Mouse (Mus musculus) forebrain, embryonic 10.5 days (tissue): ENCODE results near the gene Rnf224. TPM values are rescaled to one million over a fixed set of nuclear protein-coding genes. Genes with fewer than 3 reads are reported as not detected.

Source experiments
- DNase-seq: peaks from one replicate; pipeline ENCODE4 v3.0.0-alpha.2; 2017; ENCODE audit warnings: low spot score; ENCODE audit errors: extremely low spot score
- H3K27ac ChIP-seq: fragments of 300-500 bp; sonication (generic); 2 replicates; pipeline ENCODE4 v1.5.1; 2016; ENCODE audit warnings: mild to moderate bottlenecking
- H3K27me3 ChIP-seq: fragments of 300-500 bp; sonication (generic); 2 replicates; pipeline ENCODE4 v1.6.1; 2016; ENCODE audit warnings: mild to moderate bottlenecking; ENCODE audit not compliant: poor library complexity, severe bottlenecking
- H3K36me3 ChIP-seq: fragments of 300-500 bp; sonication (generic); replicated peaks from 2 replicates; pipeline ENCODE4 v1.6.1; 2016; ENCODE audit warnings: mild to moderate bottlenecking, moderate library complexity
- H3K4me1 ChIP-seq: fragments of 300-500 bp; sonication (generic); 2 replicates; pipeline ENCODE4 v1.6.1; 2016
- H3K4me3 ChIP-seq: fragments of 300-500 bp; sonication (generic); 2 replicates; pipeline ENCODE4 v1.5.1; 2016; ENCODE audit warnings: mild to moderate bottlenecking, moderate library complexity
- H3K9me3 ChIP-seq: fragments of 300-500 bp; sonication (generic); 2 replicates; pipeline ENCODE4 v1.6.1; 2016; ENCODE audit warnings: mild to moderate bottlenecking, moderate library complexity
- WGBS: fragments of 180-500 bp; shearing (Covaris S2); methylation state at CpG from one replicate; pipeline ENCODE4 v1.1.7; 2016; 5-methylcytosine and 5-hydroxymethylcytosine counted together
- polyA plus RNA-seq: library from polyadenylated mRNA; unstranded; fragments of >200 nt; fragmentation: Nextera tagmentation; extraction: Ambion mirVana; gene quantifications from 2 replicates; pipeline ENCODE4 v1.2.1, GENCODE M21; 2016

The Rnf224 gene
- polyA plus RNA-seq, 1 experiment from 2014 or later: not detected

DNA sequence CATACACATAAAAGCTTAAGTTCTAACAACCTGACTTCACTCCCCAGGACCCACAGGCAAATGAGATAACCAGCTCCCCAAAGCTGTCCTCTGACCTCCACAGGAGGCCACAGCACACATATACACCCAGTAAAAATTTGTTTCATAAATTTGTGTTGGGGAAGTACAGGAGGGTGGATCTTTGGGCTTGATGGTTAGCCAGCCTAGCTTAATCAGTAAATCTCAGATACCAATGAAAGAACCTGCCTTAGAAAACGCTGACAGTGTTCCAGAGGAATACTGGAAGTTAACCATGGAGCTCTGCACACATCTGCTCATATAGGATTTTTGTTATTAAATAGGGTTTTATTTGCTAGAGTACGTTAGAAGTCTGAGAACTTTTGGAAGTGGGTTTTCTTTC is 18.9 kb downstream of the Rnf224 start:
- 63% methylated on average over 2 of the region's 2 CpGs for WGBS
- no peak for DNase-seq
- peaks cover 9% of the 10 kb centered on the region for H3K4me1 ChIP-seq

DNA sequence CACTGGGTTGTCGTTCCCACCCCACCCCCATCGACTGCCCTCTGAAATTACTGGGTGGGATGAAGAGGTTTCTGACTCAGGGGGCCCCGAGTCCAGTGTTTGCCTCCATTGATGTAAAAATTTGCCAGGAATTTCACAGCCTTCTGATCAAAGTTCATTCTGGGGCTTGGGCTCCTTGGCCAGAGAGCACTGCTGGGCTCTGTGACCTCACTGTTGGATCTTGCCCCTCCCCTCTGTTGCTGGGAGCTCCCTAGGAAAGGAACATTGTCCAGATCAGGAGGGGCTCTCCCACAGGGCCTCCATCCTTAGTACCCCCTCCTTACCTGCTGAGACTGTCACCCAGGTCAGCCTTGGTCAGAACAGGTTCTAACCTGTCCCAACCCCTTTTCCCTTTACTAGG is 22.1 kb downstream of the Rnf224 start, which contains the start of gene Stpg3:
Gene Stpg3, minus strand, starts transcription at position 194 of the 400 bp plus-strand sequence.
- 80% methylated on average over 3 of the region's 3 CpGs for WGBS
- H3K27ac ChIP-seq: no peak within 1 kb of the TSS
- H3K27me3 ChIP-seq: peaks cover 22% of the 10 kb centered on the region
- H3K9me3 ChIP-seq: no peaks in the 10 kb centered on the region
- H3K36me3 ChIP-seq: peaks cover 4% of the 10 kb centered on the region; the same call in 1 of the 2 replicates
- H3K4me3 ChIP-seq: peak within 1 kb of the TSS; percentile 2; the same call in 1 of the 2 replicates
- no peak for DNase-seq
- H3K4me1 ChIP-seq: peaks cover 26% of the 10 kb centered on the region

More for the DNA sequence above, 18.9 kb downstream of the Rnf224 start:
- Histone ChIP-seq H3K36me3 (peaks cover 15% of the 10 kb centered on the region), H3K27me3 (peaks cover 16% of the 10 kb centered on the region; the same call in 1 of the 2 replicates), H3K9me3 (no peaks in the 10 kb centered on the region), H3K4me3 (no peak overlapping the region), H3K27ac (no peak overlapping the region)

DNA sequence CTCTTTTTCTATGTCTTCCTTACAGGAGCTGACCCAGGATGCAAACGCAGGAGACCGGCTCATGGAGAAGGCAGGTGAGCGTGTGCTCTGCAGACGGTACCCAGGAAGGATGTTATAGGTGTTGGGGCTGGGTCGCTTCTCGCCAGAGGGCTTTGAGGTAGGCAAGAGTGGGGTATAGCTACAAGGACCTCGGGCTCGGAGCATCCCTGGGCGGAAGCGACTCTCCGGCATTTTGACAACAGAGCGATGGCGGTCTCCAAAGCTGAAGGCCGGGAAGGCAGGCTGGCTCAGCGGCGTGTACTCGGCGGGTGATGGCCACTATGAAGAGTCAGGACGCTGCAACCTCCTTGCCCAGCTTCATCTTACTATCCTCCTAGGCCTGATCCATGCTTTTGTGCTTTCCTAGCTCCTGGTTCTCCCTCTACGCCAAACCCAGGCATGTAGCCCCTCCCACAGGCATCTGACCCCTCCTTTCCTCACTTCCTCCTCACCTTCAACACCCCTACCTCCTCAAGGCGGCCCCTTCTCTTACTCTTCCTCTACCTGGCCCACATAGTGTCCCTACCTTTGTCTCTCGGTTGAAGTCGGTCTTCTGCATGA is 23.2 kb downstream of the Rnf224 start:
- Histone ChIP-seq H3K4me1 (peaks cover 26% of the 10 kb centered on the region), H3K36me3 (peaks cover 14% of the 10 kb centered on the region), H3K4me3 (peak overlapping the region; percentile 2; the same call in 1 of the 2 replicates), H3K27me3 (peaks cover 22% of the 10 kb centered on the region), H3K9me3 (no peaks in the 10 kb centered on the region), H3K27ac (no peak overlapping the region)
- 67% methylated on average over 23 of the region's 23 CpGs for WGBS
- no peak for DNase-seq

DNA sequence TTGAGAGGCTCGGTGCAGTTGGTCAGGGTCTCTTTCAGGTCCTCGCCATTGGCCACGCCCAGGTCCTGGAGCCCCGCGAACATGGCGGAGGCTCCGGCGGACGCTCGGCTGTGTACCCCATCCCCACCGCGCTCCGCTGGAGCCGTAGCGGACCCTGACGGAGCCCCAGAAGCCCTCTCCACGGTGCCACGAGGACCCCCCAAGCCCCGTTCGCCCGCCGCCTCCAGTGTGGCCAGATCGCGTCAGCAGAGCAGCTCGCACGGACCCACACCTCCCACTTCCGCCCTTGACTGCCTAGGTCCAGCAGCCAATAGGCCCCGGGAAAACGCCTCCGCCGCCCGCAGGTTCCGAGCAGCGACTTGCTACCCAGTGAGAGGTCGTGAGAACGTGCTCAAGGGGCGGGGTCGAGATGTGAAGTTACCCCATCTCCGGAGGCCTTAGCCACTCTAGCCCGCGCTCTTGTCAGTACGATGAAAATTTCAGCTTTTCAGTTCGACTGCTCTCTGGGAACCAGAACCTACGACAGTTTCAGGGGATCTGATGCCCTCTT is 25.4 kb downstream of the Rnf224 start, which contains the start of gene Nelfb:
Gene Nelfb, minus strand, starts transcription at position 369 of the 550 bp plus-strand sequence.
- DNase-seq: peak; percentile 95
- Histone ChIP-seq H3K4me3 (peak within 1 kb of the TSS; percentile 95), H3K27me3 (peaks cover 22% of the 10 kb centered on the region), H3K36me3 (peaks cover 35% of the 10 kb centered on the region), H3K4me1 (peaks cover 26% of the 10 kb centered on the region), H3K9me3 (no peaks in the 10 kb centered on the region), H3K27ac (peak within 1 kb of the TSS; percentile 99)
- under 1% methylated on average over 44 of the region's 44 CpGs for WGBS

DNA sequence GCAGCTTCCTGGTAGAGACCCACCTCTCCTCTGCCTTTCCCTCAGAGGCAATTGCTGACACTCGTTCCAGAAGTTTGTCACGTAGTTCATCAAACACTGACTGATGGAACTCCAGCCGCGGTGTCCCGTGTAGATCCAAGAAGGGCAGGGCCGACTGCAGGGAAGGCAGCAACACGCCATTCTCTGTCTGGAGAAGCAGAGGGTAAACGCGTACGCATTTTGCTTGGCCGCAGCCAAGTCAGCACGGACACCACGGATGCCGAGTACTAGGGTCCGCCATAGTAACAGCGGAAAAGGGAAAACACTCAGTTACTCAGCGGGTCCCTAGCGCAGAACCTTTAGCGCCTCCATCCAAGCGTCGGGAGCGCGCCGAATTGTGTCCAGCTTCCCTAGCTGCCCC is 25.9 kb downstream of the Rnf224 start:
- Histone ChIP-seq H3K27ac (peak overlapping the region; percentile 99), H3K36me3 (peaks cover 40% of the 10 kb centered on the region), H3K27me3 (peaks cover 22% of the 10 kb centered on the region), H3K4me3 (peak overlapping the region; percentile 95), H3K4me1 (peaks cover 26% of the 10 kb centered on the region), H3K9me3 (no peaks in the 10 kb centered on the region)
- no peak for DNase-seq
- 1% methylated on average over 24 of the region's 24 CpGs for WGBS

DNA sequence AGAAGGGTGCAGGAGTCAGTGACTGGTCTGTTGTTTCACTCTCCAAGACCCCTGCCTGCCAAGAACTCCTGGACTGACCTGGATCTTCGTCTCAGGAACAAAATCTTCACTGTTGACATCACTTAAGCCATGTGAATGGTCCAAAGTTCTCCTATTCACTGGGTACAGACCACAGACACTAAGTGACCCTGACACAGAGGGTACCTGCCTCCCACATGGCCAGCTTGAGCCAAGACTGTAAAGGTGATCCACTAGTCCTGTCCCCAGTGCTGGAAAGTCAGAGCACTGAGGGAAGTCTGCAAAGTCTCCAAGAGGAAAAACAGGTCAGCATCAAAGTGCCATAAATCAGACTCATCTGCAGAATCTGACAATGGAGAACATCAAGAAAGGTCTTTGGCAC is 29.0 kb downstream of the Rnf224 start:
- H3K9me3 ChIP-seq: no peaks in the 10 kb centered on the region
- H3K27ac ChIP-seq: no peak overlapping the region
- DNase-seq: no peak
- H3K36me3 ChIP-seq: peaks cover 71% of the 10 kb centered on the region
- H3K27me3 ChIP-seq: peaks cover 6% of the 10 kb centered on the region
- peaks cover 26% of the 10 kb centered on the region for H3K4me1 ChIP-seq
- H3K4me3 ChIP-seq: no peak overlapping the region
- WGBS: 91% methylated on average over 1 of the region's 1 CpGs

DNA sequence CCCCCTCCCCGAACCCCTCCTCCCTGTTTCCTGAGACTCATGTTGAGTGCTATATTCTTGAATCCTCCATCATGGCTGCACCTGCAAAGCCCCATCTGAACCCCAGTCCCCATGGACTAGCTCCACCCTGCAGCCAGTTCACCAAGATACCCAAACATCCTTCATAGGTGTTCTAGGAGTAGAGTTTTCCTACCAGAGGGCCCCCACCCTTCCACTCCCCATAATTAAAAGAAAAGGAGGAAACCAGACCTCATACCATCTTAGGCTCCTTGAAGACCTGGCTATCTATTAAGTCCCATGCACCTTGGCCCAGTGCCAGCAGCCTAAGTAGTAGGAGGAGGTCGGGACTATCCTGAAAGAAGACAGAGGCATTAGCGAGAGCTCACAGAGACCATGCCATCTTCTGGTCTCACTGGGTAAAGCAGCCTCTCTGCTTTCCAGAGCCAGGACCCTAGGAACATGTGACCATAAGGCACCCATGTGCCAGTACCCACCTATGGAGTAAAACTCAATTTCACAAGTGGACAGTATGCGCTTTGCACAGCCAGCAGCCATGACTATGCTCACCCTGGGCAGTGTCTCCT is 32.9 kb downstream of the Rnf224 start:
- Histone ChIP-seq H3K36me3 (peaks cover 99% of the 10 kb centered on the region), H3K4me1 (0 out of 2 replicates have a peak, but pooled peaks cover under 1% of the 10 kb centered on the region), H3K9me3 (no peaks in the 10 kb centered on the region), H3K27me3 (no peaks in the 10 kb centered on the region), H3K27ac (no peak overlapping the region), H3K4me3 (no peak overlapping the region)
- DNase-seq: no peak
- WGBS: 76% methylated on average over 4 of the region's 4 CpGs

DNA sequence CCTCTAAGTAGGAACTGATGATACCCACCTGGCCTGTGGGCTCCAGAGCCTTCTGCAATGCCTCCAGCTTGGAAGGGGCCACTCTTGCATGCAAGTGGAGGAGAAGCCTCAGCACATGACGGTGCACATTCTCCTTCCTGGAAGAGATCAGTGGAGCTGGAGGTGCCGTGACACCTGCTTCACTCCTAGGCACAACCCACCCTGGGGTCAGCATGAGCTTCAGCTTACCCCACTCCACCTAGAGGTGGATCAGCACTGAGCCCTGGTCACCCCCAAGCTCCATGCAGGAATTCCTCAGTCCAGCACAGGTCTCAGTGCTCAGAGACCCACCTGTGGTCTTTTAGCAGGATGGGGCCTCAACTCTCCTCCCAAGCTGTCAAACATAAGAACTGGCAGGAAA is 36.0 kb downstream of the Rnf224 start:
- no peak overlapping the region for H3K27ac ChIP-seq
- no peak overlapping the region for H3K4me3 ChIP-seq
- peaks cover 25% of the 10 kb centered on the region for H3K4me1 ChIP-seq
- no peak for DNase-seq
- WGBS: 100% methylated on average over 2 of the region's 2 CpGs
- peaks cover 78% of the 10 kb centered on the region for H3K36me3 ChIP-seq
- H3K27me3 ChIP-seq: peaks cover 24% of the 10 kb centered on the region
- no peaks in the 10 kb centered on the region for H3K9me3 ChIP-seq

DNA sequence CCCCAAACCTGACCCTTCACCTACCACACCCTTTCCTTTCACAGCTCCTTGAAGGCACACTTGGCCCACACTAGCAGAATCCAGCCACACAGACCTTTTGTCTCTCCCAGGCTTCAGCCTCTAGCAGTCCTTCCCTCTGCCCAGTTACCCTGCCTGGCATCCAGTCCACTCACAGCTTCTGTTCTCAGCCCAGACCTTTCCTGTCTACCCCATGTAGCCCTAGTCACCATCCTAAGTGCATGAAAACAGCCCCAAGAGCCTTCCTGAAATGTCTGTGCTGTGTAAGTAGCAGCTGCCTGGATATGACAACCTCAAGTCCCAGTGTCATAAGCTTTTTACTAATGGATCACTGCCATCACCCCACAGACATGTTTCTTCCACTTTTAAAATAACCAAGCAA is 38.6 kb downstream of the Rnf224 start:
- H3K27me3 ChIP-seq: peaks cover 45% of the 10 kb centered on the region
- H3K9me3 ChIP-seq: no peaks in the 10 kb centered on the region
- no peak overlapping the region for H3K4me3 ChIP-seq
- DNase-seq: no peak
- no peak overlapping the region for H3K27ac ChIP-seq
- peaks cover 51% of the 10 kb centered on the region for H3K36me3 ChIP-seq
- peaks cover 44% of the 10 kb centered on the region for H3K4me1 ChIP-seq

DNA sequence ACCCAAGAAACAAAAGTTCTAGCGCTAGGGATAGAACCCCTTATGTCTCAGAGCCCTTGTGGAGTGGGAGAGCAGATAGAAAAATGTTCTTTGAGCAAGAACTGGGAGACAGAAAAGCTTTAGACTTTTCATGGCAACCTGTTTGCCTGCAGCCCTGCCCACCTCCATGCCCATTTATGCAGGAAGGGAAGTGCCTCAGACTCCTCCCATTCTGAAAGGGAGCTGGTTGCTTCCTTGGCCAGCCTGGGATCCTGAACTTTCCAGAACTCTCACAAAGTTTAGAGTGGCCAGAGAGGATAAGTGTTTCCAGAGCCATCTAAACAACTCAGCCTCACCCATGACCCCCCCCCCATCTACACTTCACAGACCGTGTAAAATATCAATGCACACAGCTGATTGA is 39.4 kb downstream of the Rnf224 start:
- Histone ChIP-seq H3K9me3 (no peaks in the 10 kb centered on the region), H3K4me3 (0 out of 2 replicates have a peak overlapping the region, but pooled peaks have one; percentile 21), H3K4me1 (peaks cover 45% of the 10 kb centered on the region), H3K27ac (no peak overlapping the region), H3K36me3 (peaks cover 43% of the 10 kb centered on the region), H3K27me3 (peaks cover 45% of the 10 kb centered on the region)
- WGBS: 22% methylated on average over 2 of the region's 2 CpGs
- no peak for DNase-seq

DNA sequence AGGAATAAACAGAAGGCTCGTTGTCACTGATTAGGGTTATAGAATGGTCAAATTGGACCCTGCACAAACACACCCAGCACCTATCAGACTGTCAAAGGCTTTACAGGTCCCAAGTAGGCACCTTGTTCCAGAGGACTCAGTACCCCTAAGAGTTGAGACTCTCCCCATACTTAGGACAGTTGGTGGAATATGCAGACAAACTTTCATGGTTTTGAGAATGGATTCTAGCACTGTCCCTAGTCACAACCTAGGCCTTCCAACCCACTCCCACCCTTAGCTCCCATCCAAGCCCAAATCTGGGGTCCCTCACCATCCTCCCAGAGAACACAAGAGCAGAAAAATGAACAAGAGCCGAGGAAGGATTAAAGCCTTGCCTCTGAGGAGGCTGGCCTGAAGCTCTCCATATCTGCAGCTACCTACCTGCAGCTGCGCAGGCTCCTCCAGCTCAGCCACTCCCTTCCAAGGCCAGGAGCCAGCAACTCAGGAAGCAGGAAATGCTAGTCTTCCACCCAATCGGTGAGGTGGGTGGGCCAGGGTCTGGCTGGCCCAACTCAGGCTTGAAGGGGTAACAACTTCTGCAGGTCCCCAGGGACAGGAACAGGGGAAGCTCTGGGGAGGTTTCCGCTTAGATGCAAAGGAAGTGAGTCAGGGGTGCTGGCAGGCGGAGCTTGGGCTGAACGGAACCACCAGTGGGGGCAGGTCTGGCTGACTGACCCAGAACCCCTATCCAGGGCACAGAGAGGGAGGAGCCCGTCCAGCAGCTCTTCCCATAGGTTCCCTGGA is 40.2 kb downstream of the Rnf224 start, which contains the start of gene Tor4a:
Gene Tor4a, minus strand, starts transcription at position 715 of the 783 bp plus-strand sequence.
- Histone ChIP-seq H3K4me3 (peak within 1 kb of the TSS; percentile 38), H3K27me3 (peaks cover 45% of the 10 kb centered on the region), H3K27ac (peak within 1 kb of the TSS; percentile 22; the same call in 1 of the 2 replicates), H3K4me1 (peaks cover 45% of the 10 kb centered on the region), H3K36me3 (peaks cover 35% of the 10 kb centered on the region), H3K9me3 (no peaks in the 10 kb centered on the region)
- DNase-seq: no peak
- 10% methylated on average over 8 of the region's 8 CpGs for WGBS
